Mouse (Mus musculus) spleen, adult 2 months (tissue): ENCODE measurements around the gene Gas7. TPM values are rescaled to one million over a fixed set of nuclear protein-coding genes. Genes with fewer than 3 reads are reported as not detected.

Experiments
- DNase-seq, 2 experiments: peaks; one replicate each; pipeline versions ENCODE4 v3.0.0 to v3.0.0-alpha.2; 2012 to 2021; ENCODE audit warnings: low spot score in 2 of 2, low read depth in 1 of 2
- H3K27ac ChIP-seq: fragments of 200-500 bp; 2 replicates; pipeline ENCODE4 v1.5.1; 2012; ENCODE audit warnings: low read length, inconsistent platforms; ENCODE audit not compliant: insufficient read depth
- H3K27me3 ChIP-seq: fragments of 200-500 bp; 2 replicates; pipeline ENCODE4 v1.6.1; 2012; ENCODE audit warnings: mild to moderate bottlenecking, moderate library complexity, low read length, inconsistent platforms; ENCODE audit not compliant: control insufficient read depth, insufficient read depth
- H3K36me3 ChIP-seq: fragments of 200-500 bp; 2 replicates; pipeline ENCODE4 v1.6.1; 2012; ENCODE audit warnings: mild to moderate bottlenecking, low read length, inconsistent platforms; ENCODE audit not compliant: control insufficient read depth, insufficient read depth
- H3K4me1 ChIP-seq: fragments of 200-500 bp; 2 replicates; pipeline ENCODE4 v1.6.1; 2011; ENCODE audit warnings: inconsistent platforms; ENCODE audit not compliant: control insufficient read depth, insufficient read depth, insufficient read length
- H3K4me3 ChIP-seq: fragments of 200-500 bp; 2 replicates; pipeline ENCODE4 v1.5.1; 2011; ENCODE audit warnings: mild to moderate bottlenecking, inconsistent platforms; ENCODE audit not compliant: insufficient read depth, insufficient read length; ENCODE audit errors: extremely low read depth
- CTCF ChIP-seq: fragments of 200-500 bp; IDR thresholded peaks from 2 replicates; pipeline ENCODE4 v1.5.1; 2011; ENCODE audit warnings: mild to moderate bottlenecking, inconsistent platforms; ENCODE audit not compliant: insufficient read depth, insufficient read length, insufficient replicate concordance; ENCODE audit errors: extremely low read depth
- POLR2A ChIP-seq: fragments of 200-500 bp; IDR thresholded peaks from 2 replicates; pipeline ENCODE4 v1.6.1; 2011; ENCODE audit warnings: low read depth, low read length, inconsistent platforms
- WGBS: fragments of 180-500 bp; shearing (Covaris S2); methylation state at CpG from one replicate; pipeline ENCODE4 v1.1.7; 2018; 5-methylcytosine and 5-hydroxymethylcytosine counted together
- polyA plus RNA-seq: library from polyadenylated mRNA; depleted of rRNA; stranded (reverse); fragments of >200 nt; gene quantifications from 2 replicates; pipeline ENCODE4 v1.2.3, GENCODE M21; 2012

The Gas7 gene
- polyA plus RNA-seq, 1 experiment = 4.3 TPM

- no peaks in the 10 kb centered on the region for H3K36me3 ChIP-seq
- H3K27ac ChIP-seq = no peak overlapping the region
- H3K27me3 ChIP-seq = no peaks in the 10 kb centered on the region
- no peak for DNase-seq
- TF ChIP-seq POLR2A (no peak), CTCF (no peak)
- H3K4me1 ChIP-seq = no peaks in the 10 kb centered on the region
- H3K4me3 ChIP-seq = no peak overlapping the region
- WGBS = 80% methylated on average over 6 of the region's 6 CpGs
Observed at GRCm38 (mm10) chr11:67640299-67640698, 185.1 kb downstream of the Gas7 start.

- H3K27ac ChIP-seq = no peak overlapping the region
- DNase-seq = no peak
- no peaks in the 10 kb centered on the region for H3K27me3 ChIP-seq
- TF ChIP-seq CTCF (no peak), POLR2A (no peak)
- H3K4me3 ChIP-seq = no peak overlapping the region
- H3K4me1 ChIP-seq = no peaks in the 10 kb centered on the region
- WGBS = 92% methylated on average over 8 of the region's 8 CpGs
- no peaks in the 10 kb centered on the region for H3K36me3 ChIP-seq
Observed at GRCm38 (mm10) chr11:67642421-67642820, 187.2 kb downstream of the Gas7 start.

- WGBS = 91% methylated on average over 5 of the region's 5 CpGs
- TF ChIP-seq POLR2A (no peak), CTCF (no peak)
- DNase-seq = no peak
- H3K4me3 ChIP-seq = no peak overlapping the region
- H3K27ac ChIP-seq = no peak overlapping the region
- H3K36me3 ChIP-seq = no peaks in the 10 kb centered on the region
- no peaks in the 10 kb centered on the region for H3K4me1 ChIP-seq
- no peaks in the 10 kb centered on the region for H3K27me3 ChIP-seq
Observed at GRCm38 (mm10) chr11:67642835-67643234, 187.6 kb downstream of the Gas7 start.

GRCm38 (mm10) chr11:67643465-67643864, 188.2 kb downstream of the Gas7 start:
- Histone ChIP-seq H3K27me3 (no peaks in the 10 kb centered on the region), H3K4me3 (no peak overlapping the region), H3K36me3 (no peaks in the 10 kb centered on the region), H3K27ac (no peak overlapping the region), H3K4me1 (no peaks in the 10 kb centered on the region)
- no peak for TF ChIP-seq POLR2A
- no peak for TF ChIP-seq CTCF
- WGBS = 88% methylated on average over 3 of the region's 3 CpGs
- no peak for DNase-seq

GRCm38 (mm10) chr11:67644632-67645149, 189.5 kb downstream of the Gas7 start:
- WGBS = 87% methylated on average over 6 of the region's 6 CpGs
- no peak for DNase-seq
- Histone ChIP-seq H3K4me1 (no peaks in the 10 kb centered on the region), H3K27ac (no peak overlapping the region), H3K36me3 (no peaks in the 10 kb centered on the region), H3K4me3 (no peak overlapping the region), H3K27me3 (no peaks in the 10 kb centered on the region)
- TF ChIP-seq POLR2A (no peak), CTCF (no peak)

GRCm38 (mm10) chr11:67647745-67648144, 192.5 kb downstream of the Gas7 start:
- TF ChIP-seq POLR2A (no peak), CTCF (peak; percentile 79; the same call in 1 of the 2 replicates)
- no peak overlapping the region for H3K4me3 ChIP-seq
- no peaks in the 10 kb centered on the region for H3K27me3 ChIP-seq
- DNase-seq = peak; percentile 4 to 50
- H3K4me1 ChIP-seq = no peaks in the 10 kb centered on the region
- WGBS = 43% methylated on average over 5 of the region's 5 CpGs
- no peak overlapping the region for H3K27ac ChIP-seq
- no peaks in the 10 kb centered on the region for H3K36me3 ChIP-seq

GRCm38 (mm10) chr11:67648651-67649407, 193.6 kb downstream of the Gas7 start:
- Histone ChIP-seq H3K4me1 (no peaks in the 10 kb centered on the region), H3K4me3 (no peak overlapping the region), H3K36me3 (no peaks in the 10 kb centered on the region), H3K27ac (no peak overlapping the region), H3K27me3 (no peaks in the 10 kb centered on the region)
- DNase-seq = no peak
- 78% methylated on average over 11 of the region's 11 CpGs for WGBS
- TF ChIP-seq CTCF (no peak), POLR2A (no peak)
